Mouse (Mus musculus) olfactory bulb, adult 2 months (tissue): Measurements from ENCODE around the gene Tmem86a.

Source experiments
- CTCF ChIP-seq: fragments of 200-500 bp; IDR thresholded peaks from 2 replicates; pipeline ENCODE4 v1.5.1; 2012; ENCODE audit warnings: low read depth, mild to moderate bottlenecking, low read length, moderate library complexity; ENCODE audit not compliant: insufficient read depth
- POLR2A ChIP-seq: fragments of 200-500 bp; IDR thresholded peaks from 2 replicates; pipeline ENCODE4 v1.6.1; 2012; ENCODE audit warnings: mild to moderate bottlenecking, low read depth, low read length, moderate library complexity; ENCODE audit not compliant: insufficient read depth

- TF ChIP-seq CTCF (no peak), POLR2A (no peak)
Measured at GRCm38 (mm10) chr7:47103671-47104414, 53.4 kb downstream of the Tmem86a start.
